Mouse (Mus musculus) cortical plate, adult 2 months (tissue): Measurements from ENCODE around the gene Hrh2.

ENCODE experiments used
- CTCF ChIP-seq: fragments of 200-500 bp; IDR thresholded peaks from 2 replicates; pipeline ENCODE4 v1.5.1; 2011; ENCODE audit warnings: mild to moderate bottlenecking, control low read depth, low read length; ENCODE audit not compliant: insufficient read depth; ENCODE audit errors: extremely low read depth
- POLR2A ChIP-seq: fragments of 200-500 bp; IDR thresholded peaks from 2 replicates; pipeline ENCODE4 v1.6.1; 2011; ENCODE audit warnings: mild to moderate bottlenecking, low read length, control low read depth; ENCODE audit not compliant: insufficient read depth; ENCODE audit errors: extremely low read depth

DNA sequence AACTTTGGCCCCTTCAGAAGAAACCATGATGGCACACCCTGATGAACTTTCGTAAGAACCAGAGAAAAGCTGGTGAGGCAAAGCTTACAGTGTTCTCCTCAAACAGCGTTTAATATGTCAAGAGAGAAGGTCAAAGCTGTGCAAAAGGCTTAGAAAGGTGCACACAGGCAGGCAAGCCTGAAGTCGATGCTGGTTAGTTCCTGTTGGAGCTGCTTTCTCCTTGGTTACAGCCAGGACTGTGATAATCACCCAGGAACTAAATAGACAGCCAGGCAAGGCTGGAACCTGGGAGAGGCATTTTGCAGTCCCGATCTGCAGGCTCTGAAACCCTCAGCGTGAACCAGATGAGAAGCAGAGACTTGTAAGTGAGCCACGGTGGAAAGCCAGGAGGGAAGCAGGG lies 45.6 kb downstream of the Hrh2 start:
- TF ChIP-seq POLR2A (no peak), CTCF (no peak)
